Mouse (Mus musculus) brain, embryonic 14.5 days (tissue): Measurements from ENCODE around the gene Hs3st5. TPM values are rescaled to one million over a fixed set of nuclear protein-coding genes. Genes with fewer than 3 reads are reported as not detected.
A peak's percentile ranks its signal among the peaks of the same experiment; 100 is the strongest.

Source experiments
- DNase-seq: peaks from one replicate; pipeline ENCODE4 v3.0.0-alpha.2; 2011; ENCODE audit warnings: low read depth
- CTCF ChIP-seq: fragments of 200-500 bp; IDR thresholded peaks from 2 replicates; pipeline ENCODE4 v1.5.1; 2012; ENCODE audit warnings: inconsistent platforms, mild to moderate bottlenecking, moderate library complexity, borderline replicate concordance; ENCODE audit not compliant: insufficient read depth, insufficient read length; ENCODE audit errors: extremely low read depth
- POLR2A ChIP-seq: fragments of 200-500 bp; IDR thresholded peaks from 2 replicates; pipeline ENCODE4 v1.6.1; 2012; ENCODE audit warnings: mild to moderate bottlenecking, inconsistent platforms, borderline replicate concordance; ENCODE audit not compliant: poor library complexity, insufficient read depth, insufficient read length, severe bottlenecking; ENCODE audit errors: extremely low read depth
- polyA plus RNA-seq: library from polyadenylated mRNA; depleted of rRNA; stranded (reverse); fragments of >200 nt; gene quantifications from 2 replicates; pipeline ENCODE4 v1.2.3, GENCODE M21; 2012

The Hs3st5 gene
- polyA plus RNA-seq, 1 experiment = 12.9 TPM

DNA sequence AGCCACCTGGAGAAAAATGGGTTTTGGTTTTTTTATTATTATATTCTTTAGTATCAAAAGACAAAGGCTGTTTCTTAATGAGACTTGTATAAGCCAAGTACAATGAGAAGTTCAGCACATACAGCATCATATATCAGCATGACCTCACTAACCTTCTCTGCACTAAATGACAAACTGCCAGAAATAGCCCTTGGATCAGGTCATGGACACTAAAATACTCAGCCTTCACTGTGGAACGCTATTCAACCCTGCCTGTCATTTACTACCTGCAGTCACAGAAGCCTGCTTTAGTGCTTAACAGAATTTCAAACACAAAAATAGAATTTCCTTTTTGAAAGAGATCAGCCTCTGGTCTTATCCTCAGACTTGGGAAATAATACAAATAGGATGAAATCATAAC, 247.9 kb downstream of the Hs3st5 start:
- TF ChIP-seq CTCF (no peak), POLR2A (no peak)
- no peak for DNase-seq

DNA sequence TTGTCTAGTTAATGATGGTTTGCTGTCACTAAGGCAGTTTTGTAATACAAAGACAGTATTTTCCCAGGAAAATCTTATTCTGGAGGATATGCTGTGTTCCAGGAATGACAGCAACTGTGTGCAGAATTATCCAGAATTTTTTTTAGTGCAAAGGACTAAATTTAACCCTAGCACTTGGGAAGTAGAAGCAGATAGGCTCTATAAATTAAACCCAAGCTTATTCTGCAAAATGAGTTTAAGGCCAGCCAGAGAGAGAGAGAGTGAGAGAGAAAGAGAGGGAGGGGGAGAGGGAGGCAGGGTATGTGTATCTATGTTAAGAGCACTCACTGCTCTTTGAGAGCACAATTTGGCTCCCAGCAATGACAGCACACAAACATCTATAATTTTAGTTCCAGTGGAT, 267.0 kb downstream of the Hs3st5 start:
- DNase-seq = peak; percentile 43
- no peak for TF ChIP-seq CTCF
- TF ChIP-seq POLR2A = no peak

DNA sequence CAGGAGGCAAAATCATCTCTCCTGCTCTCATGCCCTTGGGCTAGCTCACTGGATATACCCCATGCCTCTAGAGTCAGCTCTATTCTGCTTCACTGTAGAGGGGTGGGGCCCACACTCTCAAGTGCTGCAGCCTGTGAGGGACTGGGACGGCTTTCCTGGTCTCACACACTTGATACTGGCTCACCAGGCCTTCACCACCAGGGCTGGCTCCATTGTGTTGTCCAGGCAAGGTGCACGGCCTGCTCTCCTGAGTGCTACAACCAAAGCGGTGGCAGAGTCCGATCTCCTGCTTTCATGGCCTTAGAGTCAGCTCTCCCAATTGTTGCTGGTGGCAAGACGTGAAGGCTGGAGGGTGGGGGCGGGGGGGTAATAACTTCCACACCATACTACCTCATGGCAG, 268.3 kb downstream of the Hs3st5 start:
- TF ChIP-seq CTCF (no peak), POLR2A (no peak)
- DNase-seq = no peak

DNA sequence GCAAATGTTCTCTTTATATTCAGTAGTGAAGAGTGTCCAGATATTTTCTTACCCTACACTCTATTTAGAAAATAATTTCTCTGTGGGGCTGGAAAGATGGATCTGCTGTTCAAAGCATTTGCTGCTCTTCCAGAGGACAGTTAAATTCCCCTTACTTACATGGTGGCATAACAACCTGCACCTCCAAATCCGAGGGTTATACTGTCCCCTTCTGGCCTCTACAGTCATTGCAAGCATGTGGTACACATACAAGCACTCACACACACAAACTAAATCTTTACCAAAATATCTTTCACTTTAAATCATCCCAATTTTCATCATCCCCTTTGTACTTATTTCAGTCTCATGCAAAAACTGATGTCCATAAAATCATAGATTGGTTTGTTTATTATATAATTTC, 275.0 kb downstream of the Hs3st5 start:
- no peak for TF ChIP-seq CTCF
- TF ChIP-seq POLR2A = no peak
- no peak for DNase-seq

DNA sequence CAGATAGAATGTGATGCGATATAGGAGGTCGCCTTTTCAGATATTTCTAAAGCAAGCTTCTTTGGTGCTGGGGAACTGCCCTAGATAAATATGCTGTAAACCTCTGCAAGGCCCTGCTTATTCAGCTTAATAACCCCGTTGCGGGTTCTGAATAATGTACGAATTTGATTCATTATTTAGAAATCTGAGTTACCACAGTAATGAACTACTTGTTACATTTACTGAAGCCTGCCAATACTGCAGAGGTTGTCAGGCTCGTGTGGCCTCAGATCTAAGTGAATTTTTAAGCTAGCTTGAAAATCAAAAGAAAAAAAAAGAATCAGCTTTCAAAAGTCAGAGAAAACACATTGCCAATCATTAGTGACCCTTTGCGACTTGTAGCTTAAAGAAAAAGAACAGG, 280.4 kb downstream of the Hs3st5 start:
- no peak for TF ChIP-seq POLR2A
- no peak for TF ChIP-seq CTCF
- DNase-seq = peak; percentile 40

DNA sequence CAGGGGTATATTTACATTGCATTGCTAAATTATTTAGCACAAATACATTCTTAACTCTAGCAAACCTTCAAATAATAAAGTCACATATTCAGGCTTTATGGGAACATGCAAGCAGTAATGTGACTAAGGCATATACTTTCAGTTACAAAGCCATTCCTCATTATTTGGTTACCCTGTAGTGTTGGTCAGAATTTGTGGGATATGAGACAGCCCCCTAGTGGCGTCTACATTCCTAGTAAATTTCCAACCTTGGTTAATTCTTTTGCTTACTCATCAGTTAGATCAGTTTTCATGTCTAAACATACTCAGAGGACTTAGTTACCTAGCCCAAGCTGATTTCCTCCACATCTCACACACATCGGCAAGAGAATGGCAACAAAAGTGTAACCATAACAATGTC, 285.2 kb downstream of the Hs3st5 start:
- DNase-seq = peak; percentile 79
- TF ChIP-seq CTCF (peak; percentile 37; the same call in 1 of the 2 replicates), POLR2A (no peak)

DNA sequence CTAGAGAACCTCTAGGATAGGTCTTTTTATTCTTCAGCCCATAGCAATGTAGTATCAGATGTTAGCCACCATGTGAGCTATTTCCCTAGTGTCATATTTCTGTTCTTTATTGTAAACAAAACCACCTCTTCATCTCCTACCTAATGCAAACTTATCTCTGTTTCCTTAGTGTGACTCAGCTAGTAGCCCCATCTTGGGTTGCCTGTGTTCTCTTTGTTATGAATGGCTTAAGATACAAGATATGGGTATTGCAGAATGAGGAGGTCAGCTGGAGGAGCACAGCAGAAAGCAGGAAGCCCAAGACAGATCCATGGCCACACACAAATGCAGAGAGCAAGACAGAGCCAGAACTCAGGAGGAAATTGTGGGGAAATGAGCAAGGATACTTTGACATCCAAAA, 288.7 kb downstream of the Hs3st5 start:
- TF ChIP-seq CTCF = no peak
- no peak for TF ChIP-seq POLR2A

DNA sequence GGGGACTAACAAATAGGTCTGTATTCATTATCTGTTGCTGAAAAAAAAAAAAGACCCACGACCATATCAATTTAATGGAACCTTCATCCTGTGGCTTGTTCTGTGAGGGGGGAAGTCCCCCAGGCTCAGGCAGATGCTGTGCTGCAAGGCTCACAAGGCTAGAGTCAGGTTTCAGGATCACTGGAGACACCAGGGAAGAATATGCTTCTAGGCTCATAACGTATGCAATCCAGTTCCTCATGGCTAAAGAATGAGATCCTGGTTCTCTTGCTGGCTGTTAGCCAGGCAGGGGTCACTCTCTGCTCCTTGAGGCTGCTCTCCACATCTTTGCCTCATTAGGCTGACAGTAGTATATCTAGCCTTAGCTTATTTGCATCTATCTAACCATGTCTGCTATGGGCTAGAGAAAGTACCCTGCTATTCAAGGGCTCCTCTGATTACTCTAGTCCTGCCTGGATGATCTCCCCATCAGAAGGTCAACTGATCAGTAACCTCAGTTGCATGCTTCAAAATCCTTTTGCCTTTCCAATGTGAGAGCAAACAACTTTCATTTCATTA, 294.4 kb downstream of the Hs3st5 start:
- DNase-seq = peak; percentile 33
- TF ChIP-seq CTCF (no peak), POLR2A (no peak)

More for the DNA sequence above, 288.7 kb downstream of the Hs3st5 start:
- no peak for DNase-seq

DNA sequence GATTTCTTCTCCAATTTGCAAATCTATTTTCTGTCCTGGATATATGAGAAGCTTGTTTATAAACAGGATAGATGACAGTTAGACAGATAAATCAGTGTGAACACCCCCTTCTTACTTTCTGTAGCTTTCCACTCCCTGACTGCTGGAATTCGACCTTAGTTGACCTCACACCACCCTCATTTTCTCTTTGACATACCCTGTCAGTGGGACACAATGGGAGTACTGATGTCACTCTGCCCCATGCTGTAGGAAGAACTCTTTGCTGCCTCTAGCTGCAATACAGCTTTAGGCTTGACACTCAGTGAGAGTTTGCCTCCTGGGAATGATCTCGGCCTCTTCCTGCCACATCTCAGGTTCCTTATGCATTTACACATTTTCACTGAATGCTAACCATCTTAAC, 297.1 kb downstream of the Hs3st5 start:
- peak; percentile 26 for DNase-seq
- TF ChIP-seq POLR2A (no peak), CTCF (no peak)

DNA sequence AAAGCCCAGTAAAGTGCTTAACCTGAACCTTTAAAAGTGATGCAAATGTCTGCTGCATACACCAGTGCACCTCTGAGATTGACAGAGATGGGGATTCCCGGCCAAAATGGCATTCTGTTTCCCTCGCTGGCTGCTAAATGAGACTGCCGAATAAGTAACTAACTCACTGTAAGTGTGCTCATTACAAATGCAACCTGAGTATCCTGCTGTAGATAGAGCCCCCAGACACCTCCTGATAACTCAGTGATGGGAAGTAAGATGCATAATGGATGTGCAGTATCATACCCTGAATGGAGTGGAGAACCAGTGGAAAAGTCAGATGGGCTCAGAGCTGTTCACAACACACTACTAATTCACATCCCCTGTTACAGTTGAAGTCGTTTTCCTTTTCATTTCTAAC, 298.7 kb downstream of the Hs3st5 start:
- TF ChIP-seq CTCF (no peak), POLR2A (no peak)
- DNase-seq = peak; percentile 60

DNA sequence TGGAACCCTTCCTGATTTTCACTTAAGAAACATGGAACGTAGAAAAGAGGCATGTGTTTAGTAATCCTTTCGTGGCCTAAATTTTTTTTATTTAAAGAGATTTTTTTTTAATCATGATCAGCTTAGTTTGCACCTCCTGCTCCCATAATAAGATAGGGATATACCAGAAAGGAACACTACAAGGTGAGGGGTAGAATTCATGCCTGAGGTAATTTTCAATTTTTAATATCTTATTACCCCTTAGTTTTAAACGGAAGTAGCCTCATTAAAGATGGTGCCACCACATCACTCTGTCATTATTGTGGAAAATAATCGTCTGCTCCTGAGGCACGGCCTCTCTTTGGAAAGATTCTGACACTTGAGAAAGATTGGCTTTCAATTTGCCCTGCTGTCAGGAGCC, 299.2 kb downstream of the Hs3st5 start:
- DNase-seq = peak; percentile 17
- TF ChIP-seq POLR2A (no peak), CTCF (no peak)

DNA sequence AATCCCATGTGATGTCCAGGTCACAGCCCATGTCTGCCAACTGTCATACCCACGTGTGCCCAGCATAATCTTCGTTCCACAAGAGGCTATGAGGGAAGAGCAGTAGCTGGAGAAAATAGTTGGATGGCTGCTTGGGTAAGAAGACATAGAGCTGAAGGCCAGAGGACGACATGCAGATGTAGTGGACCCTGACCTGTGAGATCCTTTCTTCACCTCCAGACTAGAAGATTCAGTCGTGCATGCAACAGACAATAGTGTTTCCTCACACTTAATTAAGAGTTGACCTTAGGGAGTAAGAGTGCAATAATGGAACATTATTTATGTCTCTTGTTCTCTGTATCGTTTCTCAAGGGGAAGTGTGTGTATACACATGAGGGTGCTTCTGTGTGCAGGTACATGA, 300.4 kb downstream of the Hs3st5 start:
- no peak for DNase-seq
- TF ChIP-seq POLR2A (no peak), CTCF (no peak)
